Comparison of ENCODE assay signal across 23 mouse cellular contexts in genomic region chr5:82825327-82825726, GRCm38 (mm10).
DNase-seq lines count a peak whose midpoint lies in the region; ATAC-seq and TF ChIP-seq lines count a peak whose summit lies in the region.
"Had no signal": no experiment of that assay in that cellular context is flagged by ENCODE, and none has a peak within 500 bp of the region (broad histone marks: within the 10 kb centered on the region; RNA-seq: fewer than 3 reads in every experiment).

No protein-coding gene starts in this region.

- 50% methylated on average over 4 of the region's 4 CpGs for WGBS in forebrain, embryonic 15.5 days
- 76% methylated on average over 4 of the region's 4 CpGs for WGBS in forebrain, embryonic 12.5 days

- no peaks in the 10 kb centered on the region for H3K9me3 ChIP-seq in forebrain, embryonic 15.5 days
- H3K9me3 ChIP-seq in forebrain, embryonic 12.5 days: no peaks in the 10 kb centered on the region
- H3K9me3 ChIP-seq: embryonic facial prominence, embryonic 12.5 days; heart, embryonic 13.5 days; hindbrain, embryonic 12.5 days; intestine, embryonic 15.5 days had no signal

- no peaks in the 10 kb centered on the region for H3K27me3 ChIP-seq in forebrain, embryonic 15.5 days
- no peaks in the 10 kb centered on the region for H3K27me3 ChIP-seq in forebrain, embryonic 12.5 days
- H3K27me3 ChIP-seq: CH12.LX; embryonic facial prominence, embryonic 12.5 days; heart, embryonic 13.5 days; hindbrain, embryonic 12.5 days; intestine, embryonic 15.5 days; Patski had no signal

- H3K4me3 ChIP-seq in forebrain, embryonic 15.5 days: no peak overlapping the region
- H3K4me3 ChIP-seq in forebrain, embryonic 12.5 days (replicated peaks): no peak overlapping the region
- no peak overlapping the region for H3K4me3 ChIP-seq in left cerebral cortex, adult 2 months
- H3K4me3 ChIP-seq: embryonic facial prominence, embryonic 12.5 days; heart, embryonic 13.5 days; hindbrain, embryonic 12.5 days; intestine, embryonic 15.5 days had no signal

- intact Hi-C loops in left cerebral cortex, adult 2 months (cut with DNase I): no loop called here

- no peaks in the 10 kb centered on the region for H3K4me1 ChIP-seq in forebrain, embryonic 15.5 days
- no peaks in the 10 kb centered on the region for H3K4me1 ChIP-seq in forebrain, embryonic 12.5 days
- H3K4me1 ChIP-seq: embryonic facial prominence, embryonic 12.5 days; heart, embryonic 13.5 days; hindbrain, embryonic 12.5 days; intestine, embryonic 15.5 days had no signal

- ATAC-seq in forebrain, embryonic 15.5 days (replicated peaks): peak; percentile 80
- ATAC-seq in forebrain, embryonic 12.5 days (ENCODE audit: low FRiP score): no peak
- ATAC-seq: activated CD4-positive, CD25-positive, alpha-beta regulatory T cell, adult 4 months; hindbrain, postnatal 0 days; intestine, embryonic 15.5 days; Patski had no signal

- no peak for TF ChIP-seq CTCF in left cerebral cortex, adult 2 months (IDR thresholded peaks at IDR 0.05)

- no peak overlapping the region for H3K4me2 ChIP-seq in forebrain, embryonic 15.5 days (replicated peaks)
- no peak overlapping the region for H3K4me2 ChIP-seq in forebrain, embryonic 12.5 days
- H3K4me2 ChIP-seq: embryonic facial prominence, embryonic 12.5 days; heart, embryonic 13.5 days; hindbrain, embryonic 12.5 days; intestine, embryonic 15.5 days had no signal

- H3K36me3 ChIP-seq in forebrain, embryonic 15.5 days: no peaks in the 10 kb centered on the region
- H3K36me3 ChIP-seq in forebrain, embryonic 12.5 days (replicated peaks): no peaks in the 10 kb centered on the region
- H3K36me3 ChIP-seq: embryonic facial prominence, embryonic 12.5 days; heart, embryonic 13.5 days; hindbrain, embryonic 12.5 days; intestine, embryonic 15.5 days had no signal

- H3K9ac ChIP-seq in forebrain, embryonic 15.5 days (replicated peaks): no peak overlapping the region
- H3K9ac ChIP-seq in forebrain, embryonic 12.5 days: no peak overlapping the region
- H3K9ac ChIP-seq: embryonic facial prominence, embryonic 12.5 days; heart, embryonic 13.5 days; hindbrain, embryonic 12.5 days; intestine, embryonic 15.5 days had no signal

- peak; percentile 2 for DNase-seq in left cerebral cortex, adult 11 months (ENCODE audit: low spot score)
- no peak for DNase-seq in left cerebral cortex, adult 2 months (ENCODE audit: extremely low spot score in 1 of 2, low spot score in 2 of 2)
- DNase-seq in brain, adult 2 months (ENCODE audit: low read depth, low spot score): peak; percentile 8
- peak; percentile 0 for DNase-seq in brain, embryonic 18.5 days (ENCODE audit: low read depth, low spot score)
- no peak for DNase-seq in thymus, postnatal 4 days
- DNase-seq: adrenal gland, postnatal 14 days; cerebellum, adult 11-12 months; cerebellum, adult 9-10 months; cerebellum, postnatal 25 days; gastrocnemius, postnatal 36 days; heart, adult 11 months; heart, postnatal 36 days; kidney, adult 2 months had no signal

- H3K27ac ChIP-seq in forebrain, embryonic 15.5 days (replicated peaks): no peak overlapping the region
- H3K27ac ChIP-seq in forebrain, embryonic 12.5 days: no peak overlapping the region
- no peak overlapping the region for H3K27ac ChIP-seq in left cerebral cortex, adult 2 months
- H3K27ac ChIP-seq: embryonic facial prominence, embryonic 12.5 days; heart, embryonic 13.5 days; hindbrain, embryonic 12.5 days; hindbrain, postnatal 0 days; intestine, embryonic 15.5 days had no signal

Comparison
In these comparisons a context has a peak if more than half of its experiments do, and no peak if none do; other contexts are left out.
1. DNase-seq: peak in left cerebral cortex, adult 11 months (single experiment), brain, adult 2 months (single experiment) and brain, embryonic 18.5 days (single experiment); none in left cerebral cortex, adult 2 months (0 of 2) and thymus, postnatal 4 days (single experiment).